Comparison of ENCODE assay signal across 17 mouse cellular contexts in genomic region chr9:5417871-5418270, GRCm38 (mm10).
"Had no signal": no experiment of that assay in that cellular context is flagged by ENCODE, and none has a peak within 500 bp of the region (broad histone marks: within the 10 kb centered on the region; RNA-seq: fewer than 3 reads in every experiment).

No protein-coding gene starts in this region.

- H3K9me3 ChIP-seq: midbrain, embryonic 10.5 days; midbrain, embryonic 12.5 days; midbrain, embryonic 15.5 days; neural tube, embryonic 13.5 days; neural tube, embryonic 15.5 days had no signal

- H3K27ac ChIP-seq: midbrain, embryonic 10.5 days; midbrain, embryonic 12.5 days; midbrain, embryonic 15.5 days; neural tube, embryonic 13.5 days; neural tube, embryonic 15.5 days had no signal

- H3K9ac ChIP-seq: lung, embryonic 14.5 days; midbrain, embryonic 12.5 days; midbrain, embryonic 15.5 days; neural tube, embryonic 13.5 days; neural tube, embryonic 15.5 days had no signal

- H3K27me3 ChIP-seq: midbrain, embryonic 12.5 days; midbrain, embryonic 15.5 days; neural tube, embryonic 13.5 days; neural tube, embryonic 15.5 days had no signal

- H3K4me2 ChIP-seq: lung, embryonic 14.5 days; midbrain, embryonic 12.5 days; midbrain, embryonic 15.5 days; neural tube, embryonic 13.5 days; neural tube, embryonic 15.5 days had no signal

- ATAC-seq: midbrain, embryonic 15.5 days had no signal

- H3K36me3 ChIP-seq: midbrain, embryonic 10.5 days; midbrain, embryonic 12.5 days; midbrain, embryonic 15.5 days; neural tube, embryonic 13.5 days; neural tube, embryonic 15.5 days had no signal

- H3K4me1 ChIP-seq: midbrain, embryonic 12.5 days; midbrain, embryonic 15.5 days; neural tube, embryonic 13.5 days; neural tube, embryonic 15.5 days had no signal

- DNase-seq: lung, adult 18-20 months; lung, embryonic 14.5 days; lung, postnatal 10 days; lung, postnatal 4 days; right cerebral cortex, adult 18-20 months; right cerebral cortex, postnatal 25 days; right cerebral cortex, postnatal 4 days; spleen, adult 18-20 months; thymus, adult 18-20 months; thymus, postnatal 14 days; thymus, postnatal 36 days had no signal

- H3K4me3 ChIP-seq: midbrain, embryonic 10.5 days; midbrain, embryonic 12.5 days; midbrain, embryonic 15.5 days; myocyte; neural tube, embryonic 13.5 days; neural tube, embryonic 15.5 days had no signal
